Mouse (Mus musculus) kidney, adult 8-10 months (tissue): ENCODE measurements around the gene 4930438A08Rik.
A peak's percentile ranks its signal among the peaks of the same experiment; 100 is the strongest.

ENCODE experiments used
- DNase-seq, 2 experiments: peaks; one replicate each; pipeline ENCODE4 v3.0.0; 2022

The 4930438A08Rik gene

DNA sequence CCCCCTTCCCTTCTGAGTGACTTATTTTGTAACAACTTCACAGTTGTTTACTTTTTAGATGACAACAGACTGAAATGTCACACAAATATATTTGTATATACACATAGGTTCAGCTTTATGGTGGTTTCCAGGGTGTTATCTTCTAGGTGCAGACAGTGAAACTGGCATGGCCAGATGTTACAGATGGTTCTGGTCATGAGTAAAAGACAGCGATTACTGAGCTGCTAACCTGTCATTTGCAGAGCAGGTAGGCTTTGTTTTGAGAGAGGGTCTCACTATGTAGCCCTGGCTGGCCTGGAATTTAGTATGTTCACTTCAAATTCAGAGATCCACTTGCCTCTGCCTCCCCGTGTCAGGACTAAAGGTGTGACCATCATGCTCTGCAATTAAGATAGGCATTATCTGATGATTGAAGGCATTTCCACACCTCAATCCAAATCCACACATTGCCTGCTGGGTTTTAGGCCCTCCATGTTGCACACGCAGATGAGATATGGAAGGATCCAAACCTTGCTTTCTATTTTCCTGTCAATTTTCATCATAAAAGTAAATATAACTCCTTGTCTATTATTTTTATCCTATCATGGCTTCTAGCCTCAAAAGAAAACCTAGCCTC lies 50.1 kb downstream of the 4930438A08Rik start:
- DNase-seq = no peak

DNA sequence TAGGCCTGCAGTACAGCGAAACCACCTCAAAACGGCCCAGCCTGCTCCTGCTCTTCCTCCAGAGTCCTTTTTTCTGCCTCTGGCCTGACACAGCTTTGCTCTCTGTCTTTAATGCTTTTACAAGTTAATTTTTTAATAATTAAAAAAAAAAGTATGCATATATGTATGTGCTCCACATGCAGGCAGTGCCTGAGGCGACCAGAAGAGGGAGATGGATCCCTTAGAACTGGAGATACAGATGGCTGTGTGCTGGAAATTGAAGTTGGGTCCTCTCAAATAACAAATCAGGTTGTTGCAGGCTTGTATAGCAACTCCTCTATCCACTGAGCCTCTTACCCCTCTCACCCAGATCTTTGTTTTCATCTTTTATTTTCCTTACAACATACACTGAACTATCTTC lies 52.2 kb downstream of the 4930438A08Rik start:
- DNase-seq = no peak

DNA sequence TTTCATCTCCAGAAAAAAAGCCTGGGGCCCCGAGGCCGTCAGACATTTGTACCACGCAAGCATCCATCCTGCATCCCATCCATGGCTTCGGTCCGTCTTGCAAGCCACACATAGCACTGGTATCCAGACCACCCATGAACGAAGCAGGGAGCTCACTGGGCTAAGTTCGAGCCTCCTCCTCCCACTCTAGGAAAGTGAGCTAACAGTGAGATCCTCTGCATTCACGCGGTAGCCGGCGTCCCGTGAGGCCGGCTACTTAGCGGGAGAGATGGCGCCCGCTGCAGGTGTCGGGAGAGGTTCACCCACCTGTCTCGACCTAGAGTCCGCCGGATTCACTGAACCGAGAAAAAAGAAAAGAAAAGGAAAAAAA lies 55.3 kb downstream of the 4930438A08Rik start:
- DNase-seq = no peak

DNA sequence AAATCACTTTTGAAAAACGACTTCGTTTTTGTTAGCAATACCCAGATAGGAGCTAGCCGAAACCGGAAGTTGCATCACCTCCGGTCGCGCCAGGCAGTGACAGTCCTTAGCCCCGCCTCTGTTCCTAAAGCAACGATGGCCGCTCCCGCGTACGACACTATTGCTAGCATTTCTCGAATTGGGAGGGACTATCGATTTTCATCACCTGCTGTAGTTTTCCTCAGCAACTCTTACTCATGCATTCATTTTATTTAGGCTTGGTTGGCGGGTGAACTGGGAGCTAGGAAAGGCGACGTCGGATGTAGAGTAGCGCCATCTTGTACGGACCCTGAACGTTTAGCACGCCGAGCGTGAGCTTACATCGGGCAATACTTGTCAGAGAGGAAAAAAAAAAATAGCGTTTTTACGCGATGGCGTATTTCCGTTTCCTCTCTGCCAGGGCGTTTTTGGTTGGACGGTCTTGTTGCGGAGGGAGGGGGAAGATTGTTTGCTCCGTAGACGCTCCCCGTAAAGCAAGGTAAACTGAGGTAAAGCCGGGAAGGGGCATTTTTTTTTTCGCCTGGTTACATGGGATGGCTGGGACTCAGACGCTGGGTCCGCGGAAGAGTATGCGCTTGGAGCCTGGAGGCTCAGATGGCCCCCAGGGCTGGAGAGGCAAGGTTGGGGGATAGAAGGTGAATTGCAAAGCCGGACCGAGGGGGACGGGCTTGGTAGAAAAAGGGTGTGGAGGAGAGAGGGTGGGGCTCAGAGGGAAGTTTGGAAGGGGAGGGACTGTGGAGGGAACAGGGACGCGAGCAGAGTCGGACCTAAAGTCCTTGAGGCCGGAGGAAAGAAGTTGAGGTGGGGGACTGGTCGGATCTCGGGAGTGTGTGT lies 55.9 kb downstream of the 4930438A08Rik start, which contains the start of the genes Zfp672 and Sh3bp5l:
Zfp672 (minus strand) TSS at position 64 of the 873 bp plus-strand sequence.
Sh3bp5l (plus strand) TSS at position 449 of the 873 bp plus-strand sequence.
- DNase-seq = peak; percentile 89 to 95

DNA sequence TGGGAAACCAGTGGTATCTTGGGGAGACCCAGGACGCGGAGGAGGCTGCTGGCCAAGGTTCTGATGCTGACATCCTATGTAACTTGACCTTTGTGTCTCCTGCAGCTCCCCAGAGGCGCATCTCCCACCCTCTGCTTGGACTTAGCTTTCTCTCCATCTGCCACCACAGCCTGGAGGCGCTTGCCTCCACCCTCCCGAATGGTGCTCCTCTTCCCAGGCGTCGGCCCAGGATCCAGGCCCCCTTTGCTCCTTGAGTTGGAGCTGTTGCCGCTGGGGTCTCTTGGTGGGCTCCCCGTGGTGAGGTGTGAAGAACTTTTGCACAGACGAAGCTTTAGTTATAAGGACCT lies 56.5 kb downstream of the 4930438A08Rik start:
- DNase-seq = no peak

DNA sequence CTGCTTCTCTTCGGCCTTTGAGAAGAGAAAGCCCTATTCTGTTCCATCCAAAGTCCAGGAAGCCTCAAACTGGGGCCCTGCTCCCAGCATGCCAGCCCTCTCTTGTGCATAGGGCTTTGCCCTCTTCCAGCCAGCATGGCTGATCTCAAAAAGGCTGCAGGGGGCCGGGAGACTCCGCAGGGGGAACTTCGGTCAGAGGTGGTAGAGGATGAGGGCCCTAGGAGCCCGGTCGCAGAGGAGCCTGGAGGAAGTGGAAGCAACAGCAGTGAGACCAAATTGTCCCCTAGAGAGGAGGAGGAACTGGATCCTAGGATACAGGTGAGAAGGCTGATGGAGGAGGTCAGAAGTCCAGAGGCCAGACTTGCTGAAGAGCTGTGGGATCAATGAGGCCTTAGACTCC lies 56.9 kb downstream of the 4930438A08Rik start:
- no peak for DNase-seq

DNA sequence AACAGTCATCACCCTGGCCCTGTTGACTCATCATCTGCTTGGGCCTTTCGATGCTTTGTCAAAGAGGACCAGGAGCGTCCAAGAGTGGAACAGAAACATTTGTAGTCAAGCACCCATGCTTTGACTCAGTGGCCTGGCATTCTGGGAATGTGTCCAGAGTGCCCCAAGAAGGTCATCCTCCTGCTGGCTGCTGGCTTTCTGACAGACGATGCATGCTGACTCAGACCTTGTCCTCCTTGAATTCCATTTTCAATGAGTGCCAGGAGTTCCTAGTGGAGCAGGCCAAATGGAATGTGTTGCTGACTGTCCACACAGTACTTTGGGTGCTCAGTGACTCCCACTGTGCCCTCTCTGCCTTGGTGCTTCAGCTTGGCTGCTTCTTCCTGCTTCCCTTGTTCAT lies 60.1 kb downstream of the 4930438A08Rik start:
- peak; percentile 81 to 85 for DNase-seq
